Mouse (Mus musculus): ENCODE data around the gene Vstm5. TPM values are rescaled to one million over a fixed set of nuclear protein-coding genes. Genes with fewer than 3 reads are reported as not detected.
A peak's percentile ranks its signal among the peaks of the same experiment; 100 is the strongest.

Gene Vstm5
- polyA plus RNA-seq, 1 experiment from 2014 or later = 19.5 TPM

DNA sequence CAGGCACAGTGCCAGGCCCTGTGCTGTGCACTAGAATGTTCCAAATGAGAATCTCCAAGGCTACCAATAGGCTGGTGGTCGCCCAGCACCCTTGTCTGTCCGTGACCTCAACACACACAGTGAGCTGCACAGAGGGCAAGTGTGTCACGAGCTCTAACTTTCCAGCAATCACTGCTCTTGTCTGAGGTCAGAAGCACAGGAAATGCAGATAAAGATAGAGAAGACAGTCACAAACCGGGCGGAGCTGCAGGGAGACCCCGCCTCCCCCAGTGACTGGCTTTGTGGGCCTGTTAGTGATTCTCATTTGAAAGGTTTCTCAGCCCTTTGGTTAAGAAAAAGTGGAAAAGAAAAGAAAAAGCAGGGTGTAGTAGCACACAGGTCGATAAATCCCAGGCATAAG is 11.5 kb downstream of the Vstm5 start:
- no peaks in the 10 kb centered on the region for H3K27me3 ChIP-seq (ENCODE audit: control insufficient read depth, insufficient read depth, low read length)
- H3K4me2 ChIP-seq (replicated peaks; ENCODE audit: low read depth) = no peak overlapping the region
- no peak overlapping the region for H3K9ac ChIP-seq (ENCODE audit: low read length)
- ATAC-seq (ENCODE audit: low FRiP score, low TSS enrichment) (no peak), DNase-seq (ENCODE audit: low spot score) (no peak)
- 64% methylated on average over 7 of the region's 7 CpGs for WGBS
- no peaks in the 10 kb centered on the region for H3K4me1 ChIP-seq (replicated peaks; ENCODE audit: control insufficient read depth, insufficient read depth)
- H3K27ac ChIP-seq (replicated peaks) = no peak overlapping the region
- TF ChIP-seq CTCF (IDR thresholded peaks at IDR 0.05; ENCODE audit: low read depth) = no peak
- TF ChIP-seq EP300 (optimal IDR thresholded peaks at IDR 0.05) = no peak
- H3K9me3 ChIP-seq (ENCODE audit: control insufficient read depth, low read length) = no peaks in the 10 kb centered on the region
- H3K36me3 ChIP-seq (ENCODE audit: control insufficient read depth, insufficient read depth, low read length) = no peaks in the 10 kb centered on the region
- no peak overlapping the region for H3K4me3 ChIP-seq (ENCODE audit: low read depth, low read length)

DNA sequence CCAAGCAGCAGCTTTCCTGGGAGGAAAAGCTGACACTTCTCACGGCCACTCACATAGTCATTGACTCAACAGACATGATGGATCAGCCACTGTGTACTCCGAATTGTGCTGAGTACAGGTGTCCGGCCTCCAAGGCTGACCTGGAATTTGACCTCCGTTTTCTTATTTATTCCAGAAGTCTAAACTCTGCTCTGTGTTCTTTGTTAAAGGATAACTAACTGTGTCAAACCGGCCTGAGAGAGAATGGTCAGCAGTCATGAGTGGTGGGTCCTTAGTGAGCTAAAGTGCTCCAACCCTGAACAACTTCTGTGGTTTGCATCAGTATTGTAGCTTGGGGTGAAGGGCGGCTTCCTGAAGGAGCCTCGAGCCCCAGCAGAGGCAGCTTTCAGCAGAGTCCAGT is 13.4 kb downstream of the Vstm5 start:
- no peak for DNase-seq (ENCODE audit: low spot score)
- H3K27me3 ChIP-seq (ENCODE audit: control insufficient read depth, insufficient read depth, low read length) = no peaks in the 10 kb centered on the region
- WGBS = 63% methylated on average over 7 of the region's 7 CpGs
- no peak for ATAC-seq (ENCODE audit: low FRiP score, low TSS enrichment)
- TF ChIP-seq CTCF (IDR thresholded peaks at IDR 0.05; ENCODE audit: low read depth) (no peak), EP300 (optimal IDR thresholded peaks at IDR 0.05) (no peak)
- no peak overlapping the region for H3K4me2 ChIP-seq (replicated peaks; ENCODE audit: low read depth)
- H3K27ac ChIP-seq (replicated peaks) = no peak overlapping the region
- H3K4me3 ChIP-seq (ENCODE audit: low read depth, low read length) = no peak overlapping the region
- no peaks in the 10 kb centered on the region for H3K36me3 ChIP-seq (ENCODE audit: control insufficient read depth, insufficient read depth, low read length)
- no peaks in the 10 kb centered on the region for H3K9me3 ChIP-seq (ENCODE audit: control insufficient read depth, low read length)
- no peak overlapping the region for H3K9ac ChIP-seq (ENCODE audit: low read length)
- H3K4me1 ChIP-seq (replicated peaks; ENCODE audit: control insufficient read depth, insufficient read depth) = no peaks in the 10 kb centered on the region

DNA sequence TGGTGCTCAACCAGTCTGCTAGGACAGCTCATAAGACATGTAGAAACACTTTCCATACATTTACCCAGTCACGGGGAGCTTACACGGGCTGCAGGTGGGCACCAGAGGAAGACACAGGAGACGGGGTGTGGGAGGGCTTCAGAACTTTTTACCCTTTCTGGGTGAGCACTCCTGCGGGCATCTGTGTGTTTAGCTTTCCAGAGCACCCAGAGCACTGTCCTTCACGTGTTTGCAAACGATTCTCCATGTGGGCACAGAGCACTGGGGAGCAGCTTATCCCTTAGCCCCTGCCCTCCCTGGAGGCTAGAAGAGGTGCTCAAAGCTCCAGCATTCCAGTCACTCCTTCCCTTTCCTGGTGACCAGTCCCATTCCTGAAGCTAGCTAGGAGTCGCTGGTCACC is 15.7 kb downstream of the Vstm5 start:
- H3K9me3 ChIP-seq (ENCODE audit: control insufficient read depth, low read length) = no peaks in the 10 kb centered on the region
- TF ChIP-seq EP300 (optimal IDR thresholded peaks at IDR 0.05) (no peak), CTCF (IDR thresholded peaks at IDR 0.05; ENCODE audit: low read depth) (no peak)
- no peak for ATAC-seq (ENCODE audit: low FRiP score, low TSS enrichment)
- H3K4me2 ChIP-seq (replicated peaks; ENCODE audit: low read depth) = no peak overlapping the region
- no peak for DNase-seq (ENCODE audit: low spot score)
- H3K4me1 ChIP-seq (replicated peaks; ENCODE audit: control insufficient read depth, insufficient read depth) = no peaks in the 10 kb centered on the region
- no peak overlapping the region for H3K27ac ChIP-seq (replicated peaks)
- H3K9ac ChIP-seq (ENCODE audit: low read length) = no peak overlapping the region
- 79% methylated on average over 7 of the region's 7 CpGs for WGBS
- peaks cover 4% of the 10 kb centered on the region; the same call in 1 of the 2 replicates for H3K36me3 ChIP-seq (ENCODE audit: control insufficient read depth, insufficient read depth, low read length)
- no peaks in the 10 kb centered on the region for H3K27me3 ChIP-seq (ENCODE audit: control insufficient read depth, insufficient read depth, low read length)
- H3K4me3 ChIP-seq (ENCODE audit: low read depth, low read length) = no peak overlapping the region

DNA sequence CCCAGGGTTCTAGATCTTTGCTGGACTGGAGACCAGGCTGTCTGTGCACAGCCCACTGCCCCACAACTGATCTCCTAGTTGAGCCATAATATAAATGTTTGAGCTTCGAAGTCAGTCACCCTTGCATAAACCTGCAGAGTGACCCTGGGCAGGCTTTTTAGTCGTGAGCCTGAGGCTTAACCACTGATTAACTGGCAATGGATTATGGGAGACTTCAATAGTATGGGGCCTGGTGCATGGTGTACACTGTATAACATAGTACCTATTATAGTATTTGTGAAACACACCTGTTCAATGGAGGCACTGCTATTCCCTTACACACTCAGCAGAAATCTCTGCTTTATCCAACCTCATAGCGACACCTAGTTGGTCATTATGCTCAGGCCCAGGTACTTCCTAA is 17.4 kb downstream of the Vstm5 start:
- no peak for TF ChIP-seq CTCF (IDR thresholded peaks at IDR 0.05; ENCODE audit: low read depth)
- TF ChIP-seq EP300 (optimal IDR thresholded peaks at IDR 0.05) = no peak
- Histone ChIP-seq H3K36me3 (ENCODE audit: control insufficient read depth, insufficient read depth, low read length) (peaks cover 9% of the 10 kb centered on the region), H3K9me3 (ENCODE audit: control insufficient read depth, low read length) (no peaks in the 10 kb centered on the region), H3K4me3 (ENCODE audit: low read depth, low read length) (no peak overlapping the region), H3K27ac (replicated peaks) (no peak overlapping the region), H3K4me1 (replicated peaks; ENCODE audit: control insufficient read depth, insufficient read depth) (no peaks in the 10 kb centered on the region), H3K9ac (ENCODE audit: low read length) (no peak overlapping the region), H3K27me3 (ENCODE audit: control insufficient read depth, insufficient read depth, low read length) (no peaks in the 10 kb centered on the region), H3K4me2 (replicated peaks; ENCODE audit: low read depth) (no peak overlapping the region)
- 60% methylated on average over 3 of the region's 3 CpGs for WGBS
- ATAC-seq (ENCODE audit: low FRiP score, low TSS enrichment) (no peak), DNase-seq (ENCODE audit: low spot score) (no peak)

DNA sequence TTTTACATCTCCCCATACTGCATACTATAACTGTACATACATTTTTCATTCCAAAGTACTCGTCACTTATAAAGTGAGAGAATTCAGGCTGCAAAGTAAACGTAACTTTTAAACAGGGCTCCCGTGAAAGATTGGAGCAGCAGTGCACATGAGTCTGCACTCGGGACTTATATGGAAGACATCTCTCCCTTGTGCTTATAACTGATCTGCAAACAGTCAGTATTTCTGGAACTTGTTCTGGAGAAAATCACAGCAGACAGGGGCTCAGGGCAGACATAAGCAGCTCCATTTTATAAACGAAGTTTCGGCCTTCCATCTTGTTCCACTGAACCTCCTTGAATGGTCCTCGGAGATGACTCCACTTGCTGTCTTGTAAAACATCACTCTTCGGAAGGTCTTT is 23.1 kb downstream of the Vstm5 start:
- no peak for ATAC-seq (ENCODE audit: low FRiP score, low TSS enrichment)
- Histone ChIP-seq H3K27me3 (ENCODE audit: control insufficient read depth, insufficient read depth, low read length) (no peaks in the 10 kb centered on the region), H3K9ac (ENCODE audit: low read length) (no peak overlapping the region), H3K4me1 (replicated peaks; ENCODE audit: control insufficient read depth, insufficient read depth) (no peaks in the 10 kb centered on the region), H3K36me3 (ENCODE audit: control insufficient read depth, insufficient read depth, low read length) (peaks cover 31% of the 10 kb centered on the region), H3K4me3 (ENCODE audit: low read depth, low read length) (no peak overlapping the region), H3K4me2 (replicated peaks; ENCODE audit: low read depth) (no peak overlapping the region), H3K27ac (replicated peaks) (peak overlapping the region; percentile 63; the same call in 1 of the 2 replicates), H3K9me3 (ENCODE audit: control insufficient read depth, low read length) (no peaks in the 10 kb centered on the region)
- DNase-seq (ENCODE audit: low spot score) = no peak
- 72% methylated on average over 8 of the region's 8 CpGs for WGBS
- TF ChIP-seq CTCF (IDR thresholded peaks at IDR 0.05; ENCODE audit: low read depth) = no peak
- TF ChIP-seq EP300 (optimal IDR thresholded peaks at IDR 0.05) = no peak

DNA sequence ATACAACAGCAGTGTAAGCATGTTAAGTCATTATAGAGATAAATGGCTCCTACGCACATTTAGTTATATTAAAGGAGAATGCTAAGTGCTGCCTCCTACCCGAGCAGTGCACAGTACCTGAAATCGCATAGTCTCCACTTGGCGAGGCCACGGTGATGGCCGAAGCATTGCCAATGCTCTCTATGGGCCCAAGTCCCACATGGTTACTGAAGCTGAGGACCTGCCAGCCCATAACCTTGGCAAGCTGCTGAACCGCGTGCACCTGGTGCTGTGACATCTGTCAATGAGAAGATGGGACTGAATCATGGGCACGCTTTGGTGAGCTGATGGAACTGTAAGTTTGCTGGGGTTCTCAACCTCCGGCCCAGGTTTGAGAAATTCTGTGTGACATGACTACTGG is 24.6 kb downstream of the Vstm5 start:
- Histone ChIP-seq H3K4me2 (replicated peaks; ENCODE audit: low read depth) (no peak overlapping the region), H3K36me3 (ENCODE audit: control insufficient read depth, insufficient read depth, low read length) (peaks cover 35% of the 10 kb centered on the region), H3K9ac (ENCODE audit: low read length) (no peak overlapping the region), H3K27me3 (ENCODE audit: control insufficient read depth, insufficient read depth, low read length) (no peaks in the 10 kb centered on the region), H3K4me3 (ENCODE audit: low read depth, low read length) (no peak overlapping the region), H3K9me3 (ENCODE audit: control insufficient read depth, low read length) (no peaks in the 10 kb centered on the region), H3K27ac (replicated peaks) (no peak overlapping the region), H3K4me1 (replicated peaks; ENCODE audit: control insufficient read depth, insufficient read depth) (no peaks in the 10 kb centered on the region)
- DNase-seq (ENCODE audit: low spot score) (no peak), ATAC-seq (ENCODE audit: low FRiP score, low TSS enrichment) (peak; percentile 62; the same call in 1 of the 2 replicates)
- WGBS = 90% methylated on average over 10 of the region's 10 CpGs
- no peak for TF ChIP-seq CTCF (IDR thresholded peaks at IDR 0.05; ENCODE audit: low read depth)
- TF ChIP-seq EP300 (optimal IDR thresholded peaks at IDR 0.05) = no peak

Data from stomach, postnatal 0 days (tissue).